ENCODE assay signal across 12 mouse cellular contexts in the genomic region with DNA sequence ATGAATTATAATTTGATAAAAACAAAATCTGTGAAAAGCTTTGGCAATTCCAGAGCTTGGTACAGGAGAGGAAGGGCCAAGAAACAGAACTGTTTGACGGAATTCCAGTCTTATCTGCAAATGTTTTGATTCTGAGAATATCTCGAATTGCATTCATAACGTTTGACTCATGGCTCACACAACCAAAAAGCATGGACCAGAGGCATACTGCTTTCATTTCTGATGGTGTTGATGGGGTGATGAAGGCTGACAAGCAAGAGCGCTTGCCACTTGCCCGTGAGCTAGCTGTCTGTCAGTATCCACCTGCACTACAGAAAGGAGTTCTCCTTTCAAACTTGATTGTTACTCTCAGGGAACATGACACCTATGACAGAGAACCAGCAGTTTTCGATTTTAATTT.
"Had no signal": no experiment of that assay in that cellular context is flagged by ENCODE, and none has a peak within 500 bp of the region (broad histone marks: within the 10 kb centered on the region; RNA-seq: fewer than 3 reads in every experiment).

No protein-coding gene starts in this region.

- H3K36me3 ChIP-seq: limb, embryonic 10.5 days; liver, embryonic 12.5 days; lung, embryonic 15.5 days; midbrain, embryonic 10.5 days; neural tube, embryonic 12.5 days had no signal

- H3K9me3 ChIP-seq: limb, embryonic 10.5 days; liver, embryonic 12.5 days; lung, embryonic 15.5 days; midbrain, embryonic 10.5 days; neural tube, embryonic 12.5 days had no signal

- H3K4me3 ChIP-seq: left cerebral cortex, adult 2 months; limb, embryonic 10.5 days; liver, embryonic 12.5 days; lung, embryonic 15.5 days; midbrain, embryonic 10.5 days; neural tube, embryonic 12.5 days had no signal

- H3K4me1 ChIP-seq: limb, embryonic 10.5 days; liver, embryonic 12.5 days; lung, embryonic 15.5 days; neural tube, embryonic 12.5 days had no signal

- H3K9ac ChIP-seq: liver, embryonic 12.5 days; lung, embryonic 15.5 days; neural tube, embryonic 12.5 days had no signal

- H3K27me3 ChIP-seq: liver, embryonic 12.5 days; lung, embryonic 15.5 days; neural tube, embryonic 12.5 days had no signal

- DNase-seq: kidney, postnatal 4 days; lung, postnatal 4 days; midbrain, embryonic 14.5 days; thymus, postnatal 4 days had no signal

- H3K27ac ChIP-seq: kidney, postnatal 0 days; left cerebral cortex, adult 2 months; limb, embryonic 10.5 days; liver, embryonic 12.5 days; lung, embryonic 15.5 days; midbrain, embryonic 10.5 days; neural tube, embryonic 12.5 days; stomach, postnatal 0 days had no signal

- H3K4me2 ChIP-seq: liver, embryonic 12.5 days; lung, embryonic 15.5 days; neural tube, embryonic 12.5 days had no signal

- ATAC-seq: liver, embryonic 12.5 days had no signal
